Mouse (Mus musculus) C2C12 (cell line): ENCODE results near the gene Large2.

ENCODE experiments used
- CEBPB ChIP-seq: IDR thresholded peaks from one replicate; pipeline ENCODE4 v1.6.1; 2011; ENCODE audit warnings: low read depth, mild to moderate bottlenecking, control low read depth, moderate library complexity
- CTCF ChIP-seq: IDR thresholded peaks from one replicate; pipeline ENCODE4 v1.5.1; 2011; ENCODE audit not compliant: control insufficient read depth, insufficient read depth, insufficient read length
- MAX ChIP-seq: IDR thresholded peaks from one replicate; pipeline ENCODE4 v1.6.1; 2011; ENCODE audit warnings: mild to moderate bottlenecking, control low read depth

- no peak for TF ChIP-seq CTCF
- no peak for TF ChIP-seq CEBPB
- no peak for TF ChIP-seq MAX
Observed at GRCm38 (mm10) chr2:92371971-92372690, 2.5 kb downstream of the Large2 start.
